Mouse (Mus musculus) subcutaneous adipose tissue, adult 2 months (tissue): ENCODE measurements around the gene Axin1. TPM values are rescaled to one million over a fixed set of nuclear protein-coding genes. Genes with fewer than 3 reads are reported as not detected.

Experiments used
- polyA plus RNA-seq: library from polyadenylated mRNA; depleted of rRNA; stranded (reverse); fragments of >200 nt; gene quantifications from 2 replicates; pipeline ENCODE4 v1.2.3, GENCODE M21; 2012; ENCODE audit warnings: low replicate concordance; rRNA removed

The Axin1 gene
- 12.9 and 23.6 TPM in 2 replicates for polyA plus RNA-seq

GRCm38 (mm10) chr17:26138239-26138836, at the start of gene Axin1:
TSS of gene Axin1 (plus strand) at chr17:26138688.

GRCm38 (mm10) chr17:26089905-26090632, 48.4 kb upstream of the Axin1 start, which contains the start of gene Decr2:
TSS of gene Decr2 (minus strand) at chr17:26090337.

GRCm38 (mm10) chr17:26095121-26095740, 43.3 kb upstream of the Axin1 start, which contains the start of gene Nme4:
TSS of gene Nme4 (minus strand) at chr17:26095602.

GRCm38 (mm10) chr17:26113181-26113948, 25.1 kb upstream of the Axin1 start, which contains the start of gene Tmem8:
TSS of gene Tmem8 (plus strand) at chr17:26113299.

GRCm38 (mm10) chr17:26123267-26123684, 15.2 kb upstream of the Axin1 start, which contains the start of gene Mrpl28:
TSS of gene Mrpl28 (plus strand) at chr17:26123500.

GRCm38 (mm10) chr17:26198892-26199291, 60.4 kb downstream of the Axin1 start, which contains the start of gene Pdia2:
TSS of gene Pdia2 (minus strand) at chr17:26199087.

GRCm38 (mm10) chr17:26202737-26203136, 64.2 kb downstream of the Axin1 start, which contains the start of gene Rgs11:
TSS of gene Rgs11 (plus strand) at chr17:26202951.

GRCm38 (mm10) chr17:26207686-26208085, 69.2 kb downstream of the Axin1 start, which contains the start of gene Arhgdig:
TSS of gene Arhgdig (minus strand) at chr17:26207786.

GRCm38 (mm10) chr17:26244101-26244841, 105.8 kb downstream of the Axin1 start, which contains the start of gene Fam234a:
TSS of gene Fam234a (minus strand) at chr17:26244242.

Other genes starting within 250 kb of the Axin1 start
- 35.2 and 54.0 TPM in 2 replicates for gene Rab40c, start 219.0 kb upstream of the Axin1 start, polyA plus RNA-seq
- gene Pigq, start 193.8 kb upstream of the Axin1 start, polyA plus RNA-seq = 166 and 173 TPM in 2 replicates
- 1.0 TPM in 1 of 2 replicates, not detected in the other for gene Nhlrc4, start 193.7 kb upstream of the Axin1 start, polyA plus RNA-seq
- gene A930017K11Rik, start 186.1 kb upstream of the Axin1 start, polyA plus RNA-seq = 0.12 TPM in 1 of 2 replicates, not detected in the other
- 22.9 and 54.5 TPM in 2 replicates for gene Capn15, start 152.9 kb upstream of the Axin1 start, polyA plus RNA-seq
- gene Rab11fip3, start 69.1 kb upstream of the Axin1 start, polyA plus RNA-seq = 32.8 and 33.6 TPM in 2 replicates
- gene Decr2, start 48.4 kb upstream of the Axin1 start, polyA plus RNA-seq = 27.4 and 27.8 TPM in 2 replicates
- gene Nme4, start 43.1 kb upstream of the Axin1 start, polyA plus RNA-seq = 24.8 and 57.1 TPM in 2 replicates
- 15.5 and 21.6 TPM in 2 replicates for gene Tmem8, start 25.4 kb upstream of the Axin1 start, polyA plus RNA-seq
- 95.3 and 97.5 TPM in 2 replicates for gene Mrpl28, start 15.2 kb upstream of the Axin1 start, polyA plus RNA-seq
- 0.60 TPM in 1 of 2 replicates, not detected in the other for gene Pdia2, start 60.4 kb downstream of the Axin1 start, polyA plus RNA-seq
- gene Rgs11, start 64.3 kb downstream of the Axin1 start, polyA plus RNA-seq = 1.7 and 20.8 TPM in 2 replicates
- 0.72 and 7.1 TPM in 2 replicates for gene Arhgdig, start 69.1 kb downstream of the Axin1 start, polyA plus RNA-seq
- 101 and 132 TPM in 2 replicates for gene Fam234a, start 105.6 kb downstream of the Axin1 start, polyA plus RNA-seq
- 18.2 and 36.7 TPM in 2 replicates for gene Luc7l, start 114.2 kb downstream of the Axin1 start, polyA plus RNA-seq